Mouse (Mus musculus) adrenal gland, adult 8-10 months (tissue): ENCODE measurements at regions not wholly inside any gene's neighbourhood (a gene's known extent, or its start where the extent isn't known, plus 50 kb on each side); places are given as distances from the start of the nearest gene placed in this dataset.
A peak's percentile ranks its signal among the peaks of the same experiment; 100 is the strongest.

Experiments used
- DNase-seq: peaks from one replicate; pipeline ENCODE4 v3.0.0; 2022

GRCm38 (mm10) chr4:53319051-53319450, 121.2 kb upstream of the Slc44a1 start:
- no peak for DNase-seq

- no peak for DNase-seq
Measured at GRCm38 (mm10) chr4:53318181-53318580, 122.0 kb upstream of the Slc44a1 start.

GRCm38 (mm10) chr4:53317453-53317824, 122.8 kb upstream of the Slc44a1 start:
- DNase-seq, result no peak

GRCm38 (mm10) chr4:53316796-53317452, 123.3 kb upstream of the Slc44a1 start:
- no peak for DNase-seq

GRCm38 (mm10) chr4:53315876-53316762, 124.1 kb upstream of the Slc44a1 start:
- no peak for DNase-seq

- no peak for DNase-seq
Measured at GRCm38 (mm10) chr4:53315121-53315875, 124.9 kb upstream of the Slc44a1 start.

- DNase-seq, result no peak
Measured at GRCm38 (mm10) chr4:53314076-53314475, 126.1 kb upstream of the Slc44a1 start.

GRCm38 (mm10) chr4:53307121-53307520, 133.1 kb upstream of the Slc44a1 start:
- DNase-seq, result no peak

GRCm38 (mm10) chr4:53304782-53305385, 135.3 kb upstream of the Slc44a1 start:
- no peak for DNase-seq

- no peak for DNase-seq
Measured at GRCm38 (mm10) chr4:53304290-53304654, 135.9 kb upstream of the Slc44a1 start.

GRCm38 (mm10) chr4:53303621-53304289, 136.5 kb upstream of the Slc44a1 start:
- no peak for DNase-seq

- no peak for DNase-seq
Measured at GRCm38 (mm10) chr4:53297975-53298374, 138.3 kb upstream of the Abca1 start.

- DNase-seq, result no peak
Measured at GRCm38 (mm10) chr4:53292606-53293005, 132.9 kb upstream of the Abca1 start.

GRCm38 (mm10) chr4:53277741-53278525, 118.2 kb upstream of the Abca1 start:
- DNase-seq, result no peak

GRCm38 (mm10) chr4:53270433-53270832, 110.7 kb upstream of the Abca1 start:
- no peak for DNase-seq

GRCm38 (mm10) chr4:53269999-53270398, 110.3 kb upstream of the Abca1 start:
- no peak for DNase-seq

GRCm38 (mm10) chr4:53269251-53269842, 109.7 kb upstream of the Abca1 start:
- no peak for DNase-seq

GRCm38 (mm10) chr4:53264901-53265300, 105.2 kb upstream of the Abca1 start:
- peak; percentile 80 for DNase-seq

GRCm38 (mm10) chr4:53264501-53264900, 104.8 kb upstream of the Abca1 start:
- DNase-seq, result no peak

- peak; percentile 85 for DNase-seq
Measured at GRCm38 (mm10) chr4:53263776-53264175, 104.1 kb upstream of the Abca1 start.

- DNase-seq, result no peak
Measured at GRCm38 (mm10) chr4:53262466-53262865, 102.8 kb upstream of the Abca1 start.
